17 mouse cellular contexts compared by ENCODE assay signal in the genomic region with DNA sequence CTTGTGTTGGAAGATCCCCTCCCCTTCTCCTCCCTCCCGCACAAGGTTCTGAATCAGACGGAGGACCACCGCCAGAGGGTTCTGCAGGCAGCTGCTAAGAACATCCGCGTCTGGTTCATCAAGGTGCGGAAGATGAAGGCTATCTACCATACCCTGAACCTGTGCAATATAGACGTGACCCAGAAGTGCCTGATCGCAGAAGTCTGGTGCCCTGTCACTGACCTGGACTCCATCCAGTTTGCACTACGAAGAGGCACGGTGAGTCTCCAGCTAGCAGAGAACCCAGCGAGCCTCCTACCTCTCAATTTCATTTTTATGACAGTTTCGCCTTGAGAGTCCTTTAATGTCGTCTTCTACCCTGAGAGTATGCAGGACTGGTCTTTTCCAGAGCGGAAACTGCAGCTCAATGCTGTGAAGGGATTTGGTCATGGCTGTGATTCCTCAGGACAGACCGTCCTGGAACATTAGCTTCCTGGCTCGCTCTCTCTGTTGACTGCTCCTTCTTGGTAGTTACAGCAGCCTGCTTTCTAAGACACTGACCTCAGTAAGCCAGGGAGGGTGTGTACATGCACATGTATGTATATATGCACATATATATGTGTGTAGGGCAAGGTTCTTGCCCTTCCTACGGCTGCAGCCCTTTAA. TPM values are rescaled to one million over a fixed set of nuclear protein-coding genes. Genes with fewer than 3 reads are reported as not detected.
DNase-seq lines count a peak whose midpoint lies in the region; TF ChIP-seq lines count a peak whose summit lies in the region.
"Had no signal": no experiment of that assay in that cellular context is flagged by ENCODE, and none has a peak within 500 bp of the region (broad histone marks: within the 10 kb centered on the region; RNA-seq: fewer than 3 reads in every experiment).

No protein-coding gene starts in this region.

- DNase-seq in adrenal gland, adult (ENCODE audit: inconsistent age in 2 of 2, low spot score in 1 of 2): peak; percentile 67 to 71
- DNase-seq in adrenal gland, postnatal 4 days (ENCODE audit: low spot score in 2 of 2): no peak
- DNase-seq in gastrocnemius, adult 18-20 months (ENCODE audit: low spot score): peak; percentile 60
- no peak for DNase-seq in gastrocnemius, postnatal 14 days
- DNase-seq in left cerebral cortex, adult 2 months (ENCODE audit: extremely low spot score in 1 of 2, low spot score in 2 of 2): no peak
- no peak for DNase-seq in left cerebral cortex, postnatal 14 days (ENCODE audit: low spot score in 2 of 2)
- DNase-seq in lung, postnatal 10 days: no peak
- DNase-seq: cerebellum, adult 11-12 months; cerebellum, adult 8-10 months; cerebellum, postnatal 10 days; cerebellum, postnatal 36 days had no signal

- intact Hi-C loops in gastrocnemius, postnatal 14 days (cut with DNase I; ENCODE audit: low total_unique reads): no loop called here
- intact Hi-C loops in left cerebral cortex, adult 2 months (cut with DNase I): no loop called here
- intact Hi-C loops in left cerebral cortex, postnatal 14 days (cut with DNase I): no loop called here

- no peak overlapping the region for H3K4me3 ChIP-seq in left cerebral cortex, adult 2 months
- H3K4me3 ChIP-seq: forebrain, embryonic 10.5 days; forebrain, embryonic 13.5 days; hindbrain, embryonic 12.5 days; hindbrain, embryonic 15.5 days; intestine, embryonic 15.5 days had no signal

- H3K27ac ChIP-seq in left cerebral cortex, adult 2 months: peak overlapping the region; percentile 37; the same call in 1 of the 2 replicates
- H3K27ac ChIP-seq: forebrain, embryonic 10.5 days; forebrain, embryonic 13.5 days; hindbrain, embryonic 12.5 days; hindbrain, embryonic 15.5 days; intestine, embryonic 15.5 days had no signal

- no peak for TF ChIP-seq CTCF in left cerebral cortex, adult 2 months (IDR thresholded peaks at IDR 0.05)

RNA-seq across cellular contexts. Expression of gene Atp6v0a1, which starts 24.7 kb away (rescaled TPM):
- 100 to 1,000 TPM; 103 to 106 TPM for total RNA-seq in adrenal gland, postnatal 4 days (2021)
- 10 to 100 TPM; 57.0 to 74.4 TPM for total RNA-seq in gastrocnemius, adult 18-20 months (2021)
- 10 to 100 TPM; 53.4 to 58.5 TPM for total RNA-seq in gastrocnemius, postnatal 14 days (2021)
- 100 to 1,000 TPM; 442 to 461 TPM for total RNA-seq in left cerebral cortex, adult 2 months (2021)
- total RNA-seq in left cerebral cortex, postnatal 14 days (2021): 100 to 1,000 TPM; 489 to 499 TPM

RNA-seq across cellular contexts. Expression of gene Naglu, which starts 35.8 kb away (rescaled TPM):
- 10 to 100 TPM; 36.9 to 37.8 TPM for total RNA-seq in adrenal gland, postnatal 4 days (2021)
- 1 to 10 TPM; 3.9 TPM for total RNA-seq in gastrocnemius, adult 18-20 months (2021)
- 1 to 10 TPM; 6.2 to 7.4 TPM for total RNA-seq in gastrocnemius, postnatal 14 days (2021)
- total RNA-seq in left cerebral cortex, adult 2 months (2021): 1 to 10 TPM; 8.3 TPM
- total RNA-seq in left cerebral cortex, postnatal 14 days (2021): 10 to 100 TPM in 1 of 2 experiments, 1 to 10 TPM in 1; 7.3 to 11.9 TPM

RNA-seq across cellular contexts. Expression of gene Hsd17b1, which starts 44.2 kb away (rescaled TPM):
- under 1 TPM; 0.50 to 0.62 TPM for total RNA-seq in adrenal gland, postnatal 4 days (2021)
- under 1 TPM; 0.16 to 0.33 TPM for total RNA-seq in gastrocnemius, adult 18-20 months (2021)
- under 1 TPM in 1 of 2 experiments, not detected in 1; 0.29 TPM for total RNA-seq in gastrocnemius, postnatal 14 days (2021)
- 1 to 10 TPM in 1 of 2 experiments, under 1 TPM in 1; 0.87 to 1.5 TPM for total RNA-seq in left cerebral cortex, adult 2 months (2021)
- 1 to 10 TPM in 1 of 2 experiments, under 1 TPM in 1; 0.42 to 1.1 TPM for total RNA-seq in left cerebral cortex, postnatal 14 days (2021)
- total RNA-seq: hematopoietic stem cell, adult 5-6 weeks had no signal

RNA-seq across cellular contexts. Expression of gene Coasy, which starts 48.4 kb away (rescaled TPM):
- 10 to 100 TPM; 59.8 to 65.6 TPM for total RNA-seq in adrenal gland, postnatal 4 days (2021)
- 1 to 10 TPM; 7.3 to 7.7 TPM for total RNA-seq in gastrocnemius, adult 18-20 months (2021)
- 1 to 10 TPM; 8.1 to 9.5 TPM for total RNA-seq in gastrocnemius, postnatal 14 days (2021)
- total RNA-seq in left cerebral cortex, adult 2 months (2021): 10 to 100 TPM; 22.5 to 24.1 TPM
- total RNA-seq in left cerebral cortex, postnatal 14 days (2021): 10 to 100 TPM; 31.1 to 32.0 TPM

RNA-seq across cellular contexts. Expression of gene Mlx, which starts 53.1 kb away (rescaled TPM):
- 10 to 100 TPM; 27.3 to 27.5 TPM for total RNA-seq in adrenal gland, postnatal 4 days (2021)
- 10 to 100 TPM; 12.3 to 14.4 TPM for total RNA-seq in gastrocnemius, adult 18-20 months (2021)
- 10 to 100 TPM; 10.8 to 12.4 TPM for total RNA-seq in gastrocnemius, postnatal 14 days (2021)
- 10 to 100 TPM; 41.1 to 44.7 TPM for total RNA-seq in left cerebral cortex, adult 2 months (2021)
- total RNA-seq in left cerebral cortex, postnatal 14 days (2021): 10 to 100 TPM; 44.9 to 49.9 TPM

Comparison
In these comparisons a context has a peak if more than half of its experiments do, and no peak if none do; other contexts are left out.
1. DNase-seq: peak in adrenal gland, adult (2 of 2) and gastrocnemius, adult 18-20 months (single experiment); none in adrenal gland, postnatal 4 days (0 of 2), gastrocnemius, postnatal 14 days (single experiment), left cerebral cortex, adult 2 months (0 of 2), left cerebral cortex, postnatal 14 days (0 of 2) and lung, postnatal 10 days (single experiment).
2. RNA of gene Atp6v0a1, which starts 24.7 kb away (total RNA-seq): 489 to 499 TPM in left cerebral cortex, postnatal 14 days and 442 to 461 TPM in left cerebral cortex, adult 2 months; 103 to 106 TPM in adrenal gland, postnatal 4 days, 57.0 to 74.4 TPM in gastrocnemius, adult 18-20 months and 53.4 to 58.5 TPM in gastrocnemius, postnatal 14 days; every median in the first group is over 4 times any median in the second.